Mouse (Mus musculus): ENCODE results near the gene Slc10a6. TPM values are rescaled to one million over a fixed set of nuclear protein-coding genes. Genes with fewer than 3 reads are reported as not detected.

Slc10a6 gene
- total RNA-seq (2021), result under 1 TPM; 0.29 to 0.59 TPM
- long read RNA-seq, experiment 1, partial matches to known transcripts, result 0 of 1 reads
- long read RNA-seq, experiment 1, other reads (novel, unspliced or antisense), result 0 of 1 reads
- long read RNA-seq, experiment 2, result 0 reads

DNA sequence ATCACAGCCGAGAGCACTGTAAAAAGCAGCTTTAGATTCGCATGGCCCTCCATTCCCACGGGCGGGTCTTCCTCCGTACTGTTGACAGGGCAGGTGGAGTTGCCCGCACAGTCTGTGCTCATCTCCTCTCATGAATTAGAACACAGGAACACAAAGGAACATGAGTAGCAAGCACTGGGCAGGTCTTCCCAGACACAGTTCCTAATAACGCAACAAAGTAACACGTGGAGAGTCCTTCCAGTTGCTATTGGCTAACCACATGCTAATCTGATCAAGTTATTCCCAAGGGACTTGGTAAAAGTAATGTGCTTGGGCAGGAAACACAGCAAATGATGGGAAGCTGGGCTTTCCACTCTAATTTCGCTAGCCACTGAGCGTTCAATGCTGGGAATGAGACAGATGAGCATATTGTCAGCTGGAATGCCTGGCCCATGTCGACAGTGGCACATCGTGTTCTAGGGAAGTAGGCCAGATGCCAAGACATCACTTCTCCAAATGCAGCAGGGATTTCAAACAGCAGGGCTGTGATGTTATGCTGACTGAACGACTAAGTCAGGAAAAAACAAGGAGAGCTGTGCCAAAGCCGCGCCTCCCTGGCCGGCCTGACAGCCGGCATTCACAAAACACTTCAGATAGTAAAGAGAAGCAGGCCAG is at the start of gene Slc10a6:
Gene Slc10a6 (minus strand): TSS at position 293 of the 654 bp plus-strand sequence.
- DNase-seq (ENCODE audit: low spot score in 2 of 2), result peak; percentile 21 to 75

DNA sequence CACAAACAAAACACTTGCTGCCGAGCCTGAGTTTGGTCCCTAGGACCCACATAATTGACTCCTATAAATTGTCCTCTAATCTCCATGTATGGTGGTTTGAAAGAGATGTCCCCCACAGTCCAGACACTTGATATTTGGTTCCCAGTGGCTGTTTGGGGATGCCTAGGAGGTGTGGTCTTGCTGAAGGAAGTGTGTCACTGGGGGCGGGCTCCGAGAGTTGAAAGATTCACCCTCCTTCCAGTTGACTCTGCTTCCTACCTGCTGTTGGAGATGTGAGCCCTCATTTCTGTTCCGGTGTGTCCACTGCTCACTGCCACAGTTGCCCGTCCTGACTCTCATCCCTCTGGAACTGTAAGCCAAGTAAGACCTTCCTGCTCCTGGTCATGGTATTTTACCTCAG is 49.8 kb upstream of the Slc10a6 start:
- DNase-seq (ENCODE audit: low spot score in 2 of 2), result no peak

DNA sequence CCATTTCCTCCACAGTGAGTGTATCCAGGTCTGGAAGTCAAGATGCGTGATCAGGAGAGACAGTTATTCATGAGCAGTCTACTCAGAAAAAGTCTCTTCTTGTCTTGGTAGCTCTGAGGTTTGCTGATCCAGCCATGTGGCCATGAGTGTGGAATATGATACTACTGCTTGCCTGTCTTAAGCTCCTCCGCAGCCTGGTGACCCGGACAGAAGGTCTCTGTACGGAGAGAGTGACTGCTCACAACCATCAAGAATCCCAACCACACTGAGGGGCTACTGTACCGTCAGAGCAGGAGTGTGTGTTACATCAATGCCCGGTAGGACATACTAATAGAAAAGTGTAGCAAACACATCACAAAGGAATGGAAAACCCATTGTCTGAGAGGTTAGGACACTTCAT is 48.7 kb upstream of the Slc10a6 start:
- DNase-seq (ENCODE audit: low spot score in 2 of 2), result no peak

DNA sequence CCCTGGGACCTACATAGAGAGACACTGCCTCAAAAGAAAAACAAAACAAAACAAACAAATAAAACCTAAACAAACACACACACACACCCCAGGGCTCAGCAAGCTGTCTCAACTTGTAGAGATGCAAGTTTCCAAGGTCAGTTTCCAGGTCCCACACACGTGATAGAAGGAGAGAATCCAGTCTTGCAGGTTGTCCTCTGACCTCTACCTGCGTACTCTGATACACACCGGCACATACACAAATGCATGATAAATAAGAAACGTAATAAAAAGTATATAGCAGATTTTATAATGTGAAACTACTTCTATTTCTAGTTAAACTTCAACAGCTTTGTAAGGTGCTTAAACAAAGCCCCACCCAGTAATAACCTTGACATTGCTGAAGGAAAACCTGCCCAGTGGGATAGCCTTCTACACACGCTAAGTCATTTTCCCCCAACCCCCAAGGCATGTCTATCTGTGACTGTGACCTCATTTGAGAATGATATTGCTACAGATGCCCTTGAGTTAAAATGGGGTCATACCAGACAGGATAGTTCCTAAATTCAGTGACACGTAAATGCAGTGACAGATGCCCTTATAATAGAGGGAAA is 47.2 kb upstream of the Slc10a6 start:
- DNase-seq (ENCODE audit: low spot score in 2 of 2), result no peak

DNA sequence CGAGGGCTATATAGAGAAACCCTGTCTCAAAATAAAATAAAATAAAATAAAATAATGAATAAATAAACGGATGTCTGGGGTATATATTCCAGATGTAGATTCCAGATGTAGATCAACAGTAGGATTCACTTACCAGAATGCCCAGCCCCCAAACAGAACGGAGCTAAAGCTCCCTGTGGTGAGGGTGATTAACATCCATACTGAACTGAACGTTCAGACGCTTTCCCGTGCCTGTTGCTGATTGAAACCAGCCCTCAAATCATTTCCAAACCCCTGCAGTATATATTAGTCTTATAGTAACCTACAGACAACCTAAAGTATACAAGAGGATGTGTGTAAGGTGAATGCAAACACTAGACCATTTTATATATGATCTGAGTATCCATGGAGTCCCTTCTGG is 45.3 kb upstream of the Slc10a6 start:
- DNase-seq (ENCODE audit: low spot score in 2 of 2), result no peak

DNA sequence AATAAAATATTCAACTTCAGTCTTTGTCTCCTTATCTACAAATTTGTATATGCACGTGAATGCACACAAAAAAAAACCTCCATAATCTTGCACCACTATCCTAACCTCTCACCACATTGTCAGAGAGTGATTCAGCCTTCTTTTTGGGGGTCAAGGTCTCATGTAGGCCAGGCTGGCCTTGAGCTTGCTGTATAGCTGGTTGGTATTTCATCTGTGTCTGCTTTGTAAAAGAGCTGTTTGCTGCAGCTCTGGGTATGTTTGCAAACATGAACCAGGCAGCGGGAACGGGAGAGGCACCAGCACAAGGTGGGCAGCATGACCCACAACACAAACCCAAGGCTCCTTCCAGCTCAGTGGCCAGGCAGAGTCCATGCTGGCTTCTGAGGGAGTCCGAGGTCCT is 44.4 kb upstream of the Slc10a6 start:
- no peak for DNase-seq (ENCODE audit: low spot score in 2 of 2)

DNA sequence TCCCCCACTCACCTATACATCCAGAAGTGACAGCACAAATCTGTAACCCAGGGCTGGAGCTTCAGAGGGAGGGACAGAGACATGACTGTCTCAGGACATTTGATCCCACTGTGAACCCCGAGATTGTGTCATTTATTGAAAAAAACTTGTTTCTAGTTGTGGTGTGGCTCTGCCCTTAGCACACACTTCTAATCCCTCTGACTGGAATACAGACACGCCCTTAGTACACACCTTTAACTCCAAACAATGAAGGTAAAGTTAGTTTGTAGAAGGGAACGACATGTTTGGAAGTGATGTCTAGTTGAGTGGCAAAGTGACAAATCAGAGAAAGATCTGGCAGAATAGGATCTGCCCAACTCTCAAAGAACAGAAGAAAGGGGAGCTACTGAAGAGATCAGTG is 42.7 kb upstream of the Slc10a6 start:
- DNase-seq (ENCODE audit: low spot score in 2 of 2), result no peak

DNA sequence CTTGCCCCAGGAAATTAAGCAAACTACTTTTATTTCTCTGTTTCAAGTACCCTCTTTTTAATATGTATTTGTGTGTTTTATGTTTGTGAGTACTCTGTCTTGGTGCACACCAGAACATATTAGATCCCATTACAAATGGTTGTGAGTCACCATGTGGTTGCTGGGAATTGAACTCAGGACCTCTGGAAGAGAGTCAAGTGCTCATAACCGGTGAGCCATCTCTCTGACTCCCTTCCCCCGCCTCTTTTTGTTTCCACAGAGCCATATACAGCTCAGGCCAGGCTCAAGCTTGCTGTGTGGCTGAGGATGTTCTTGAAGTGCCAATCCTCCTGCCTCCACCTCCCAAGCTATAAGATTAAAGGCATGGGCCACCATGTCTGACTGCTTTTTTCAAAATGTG is 36.7 kb upstream of the Slc10a6 start:
- DNase-seq (ENCODE audit: low spot score in 2 of 2), result no peak

DNA sequence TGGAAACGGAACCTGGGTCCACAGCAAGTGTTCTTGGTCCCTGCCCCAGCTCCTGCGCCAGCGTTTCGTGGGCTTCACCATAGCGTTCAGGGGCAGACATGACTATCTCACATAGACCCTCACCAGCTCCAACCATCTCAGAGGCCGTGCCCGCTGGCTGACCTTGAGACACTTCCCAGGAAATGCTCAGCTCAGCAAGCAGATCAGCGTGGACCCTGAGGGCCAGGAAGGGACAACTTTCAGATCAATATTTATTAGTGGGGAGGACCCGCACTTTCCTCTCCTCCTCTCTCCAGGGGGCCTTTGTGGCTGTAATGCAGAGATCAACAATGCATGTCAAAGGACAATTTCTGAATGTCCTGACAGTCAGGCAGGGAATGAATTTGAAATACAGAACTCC is 35.7 kb upstream of the Slc10a6 start:
- no peak for DNase-seq (ENCODE audit: low spot score in 2 of 2)

DNA sequence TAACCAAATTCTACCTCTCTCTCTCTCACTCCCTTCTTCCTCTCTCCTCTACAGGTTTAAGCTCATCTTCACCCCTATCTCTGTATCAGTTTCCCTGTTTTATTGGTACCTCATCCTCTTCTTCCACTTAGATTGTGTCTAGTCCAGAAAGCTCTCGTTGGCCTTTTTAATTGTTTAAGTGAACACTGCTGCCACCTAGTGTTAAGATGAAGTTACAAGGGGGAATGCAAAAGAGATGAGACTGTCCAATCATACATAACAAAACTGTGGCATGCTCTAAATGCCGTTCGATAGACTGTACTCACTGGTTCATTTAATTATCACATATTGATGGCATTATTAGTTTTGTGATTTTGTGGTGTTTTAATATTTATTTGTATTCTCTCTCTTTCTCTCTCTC is 30.4 kb upstream of the Slc10a6 start:
- DNase-seq (ENCODE audit: low spot score in 2 of 2), result no peak

DNA sequence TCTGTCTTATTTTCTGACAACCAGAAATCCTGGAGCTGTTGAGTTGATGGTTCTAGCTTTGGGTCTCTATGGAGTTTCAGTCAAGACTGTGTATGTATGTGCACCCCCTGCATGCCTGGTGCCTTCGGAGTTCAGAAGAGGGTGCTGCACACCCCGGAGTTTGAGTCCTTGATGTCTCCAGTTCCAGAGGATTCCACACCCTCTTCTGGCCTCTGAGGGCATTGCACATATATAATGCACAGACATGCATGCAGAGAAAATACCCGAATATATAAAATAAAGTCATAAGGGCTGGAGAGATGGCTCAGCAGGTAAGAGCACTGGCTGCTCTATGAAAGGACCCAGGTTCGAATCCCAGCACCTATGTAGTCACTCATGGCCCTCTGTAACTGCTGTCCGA is 29.7 kb upstream of the Slc10a6 start:
- DNase-seq (ENCODE audit: low spot score in 2 of 2), result no peak

DNA sequence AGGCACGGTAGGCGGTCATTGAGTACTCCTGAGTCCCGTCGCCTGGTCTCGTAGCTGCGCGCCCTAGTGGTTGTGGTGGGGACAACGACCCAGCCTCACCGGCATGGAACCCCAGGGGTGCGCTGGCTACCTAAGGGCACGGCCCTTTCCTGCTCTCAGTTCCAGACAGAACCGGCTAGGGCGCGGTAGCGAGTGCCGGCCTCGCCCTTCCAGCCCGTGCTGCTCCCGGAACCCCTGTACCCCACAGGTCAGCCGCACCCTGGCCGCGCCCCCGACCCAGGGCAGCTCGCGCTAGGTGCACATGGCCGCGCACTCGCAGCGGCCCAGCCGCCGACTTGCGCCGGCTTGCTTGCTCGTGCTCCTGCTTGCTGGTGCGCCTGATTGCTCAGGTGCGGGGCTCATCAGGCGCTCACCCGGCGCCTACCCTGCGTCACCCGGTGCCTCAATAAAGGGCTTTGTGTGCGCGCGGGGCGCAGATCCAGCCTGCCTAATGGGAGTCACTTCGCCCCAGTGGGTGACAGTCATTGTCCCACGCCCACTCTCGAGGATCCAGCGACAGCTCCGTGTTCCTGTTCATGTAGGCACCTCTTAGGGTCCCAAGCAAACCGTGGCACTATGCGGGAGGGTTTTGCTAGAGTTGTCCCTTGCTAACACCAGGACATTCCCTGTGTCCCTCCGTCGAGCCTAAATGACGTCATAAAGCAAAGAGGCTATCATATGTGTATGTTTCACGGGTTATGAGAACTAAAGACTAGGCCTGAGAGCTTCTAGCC is 26.3 kb upstream of the Slc10a6 start, which contains the start of gene 1700016H13Rik:
Gene 1700016H13Rik (minus strand): TSS at position 665 of the 773 bp plus-strand sequence.
- DNase-seq (ENCODE audit: low spot score in 2 of 2), result peak; percentile 43 to 64

DNA sequence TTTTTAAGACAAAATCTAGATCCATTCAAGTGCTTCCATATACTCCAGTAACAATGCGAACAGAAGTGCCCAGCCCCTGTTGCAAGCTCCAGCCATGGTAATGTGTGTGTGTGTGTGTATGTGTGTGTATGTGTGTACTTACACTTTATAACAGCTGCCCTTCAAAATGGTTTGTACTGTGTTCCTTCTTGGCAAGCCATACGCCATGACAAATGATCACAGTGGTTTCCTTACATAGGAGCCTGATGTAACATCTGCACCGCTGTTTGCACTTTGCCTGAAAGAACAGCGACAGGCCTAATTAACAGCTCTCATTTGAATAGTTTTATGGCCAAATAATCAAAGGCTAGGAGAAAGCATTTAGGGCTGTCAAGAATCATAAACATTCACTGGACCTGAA is 25.6 kb upstream of the Slc10a6 start:
- no peak for DNase-seq (ENCODE audit: low spot score in 2 of 2)

DNA sequence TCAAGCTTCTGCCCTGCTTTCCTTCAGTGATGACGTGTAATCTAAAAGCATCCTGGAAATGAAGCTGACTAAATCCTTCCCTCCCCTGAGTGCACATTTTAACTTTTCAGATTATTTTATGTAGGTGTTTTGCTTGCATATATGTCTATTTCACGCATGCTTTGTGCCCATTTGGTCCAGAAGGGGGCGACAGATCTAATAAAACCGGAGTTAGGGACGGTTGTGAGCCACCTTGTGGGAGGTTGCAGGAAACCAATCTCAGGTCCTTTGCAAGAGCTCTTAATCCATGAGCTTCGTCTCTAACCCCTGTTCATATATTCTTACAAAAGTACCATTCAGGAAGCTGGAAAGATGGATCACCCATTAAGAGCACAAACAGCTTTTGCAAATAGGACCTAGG is 25.0 kb upstream of the Slc10a6 start:
- no peak for DNase-seq (ENCODE audit: low spot score in 2 of 2)

DNA sequence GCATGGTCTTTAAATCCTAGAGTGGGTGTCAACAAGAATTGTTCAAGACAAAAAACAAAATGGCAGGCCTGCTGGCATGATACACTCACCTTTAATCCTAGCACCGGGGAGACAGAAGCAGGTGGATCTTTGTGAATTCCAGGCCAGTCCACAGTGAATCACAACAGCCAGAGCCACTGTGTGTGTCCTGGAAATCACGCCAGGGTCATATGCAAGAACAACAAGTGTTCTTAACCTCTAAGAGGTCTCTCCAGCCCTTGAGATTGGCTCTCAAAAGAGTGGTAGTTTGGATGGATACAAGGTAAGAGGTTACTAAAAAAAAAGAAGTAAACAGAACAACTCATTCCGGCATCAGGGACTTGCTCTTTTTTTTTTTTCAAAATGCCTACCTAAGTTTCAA is 18.1 kb upstream of the Slc10a6 start:
- no peak for DNase-seq (ENCODE audit: low spot score in 2 of 2)

DNA sequence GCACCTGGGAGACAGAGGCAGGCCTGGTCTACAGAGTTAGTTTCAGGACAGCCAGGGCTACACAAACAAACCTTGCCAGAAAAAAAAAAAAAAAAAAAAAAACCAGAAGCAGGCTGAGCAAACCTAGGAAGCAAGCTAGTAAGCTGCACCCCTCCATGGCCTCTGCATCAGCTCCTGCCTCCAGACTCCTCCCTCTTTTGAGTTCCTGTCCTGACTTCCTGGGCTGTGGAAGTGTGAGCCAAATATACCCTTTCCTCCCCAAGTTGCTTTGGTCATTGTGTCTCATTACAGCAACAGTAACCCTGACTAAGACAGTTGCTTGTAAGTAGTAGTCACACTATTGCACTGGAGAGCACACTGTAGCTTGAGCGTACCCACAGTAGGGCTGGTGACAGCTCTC is 15.0 kb upstream of the Slc10a6 start:
- no peak for DNase-seq (ENCODE audit: low spot score in 2 of 2)

DNA sequence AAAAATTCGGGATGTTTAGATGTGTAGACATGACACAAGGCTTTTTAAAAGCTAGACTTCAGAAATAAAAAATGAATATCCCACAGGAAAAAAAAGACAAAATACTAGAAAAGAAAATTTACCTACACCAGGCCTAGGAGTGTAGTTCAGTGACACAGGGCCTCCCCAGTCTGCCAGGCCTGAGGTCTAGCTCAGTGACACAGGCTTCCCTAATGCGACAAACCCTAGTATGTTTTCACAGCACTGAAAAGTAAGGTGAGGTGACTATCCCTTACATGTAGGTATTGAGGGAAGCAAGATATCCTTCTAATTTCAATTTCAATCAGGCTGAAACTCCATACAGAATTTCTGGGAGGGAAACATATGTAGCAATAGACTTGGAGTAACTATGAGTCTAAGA is 8.0 kb upstream of the Slc10a6 start:
- no peak for DNase-seq (ENCODE audit: low spot score in 2 of 2)

DNA sequence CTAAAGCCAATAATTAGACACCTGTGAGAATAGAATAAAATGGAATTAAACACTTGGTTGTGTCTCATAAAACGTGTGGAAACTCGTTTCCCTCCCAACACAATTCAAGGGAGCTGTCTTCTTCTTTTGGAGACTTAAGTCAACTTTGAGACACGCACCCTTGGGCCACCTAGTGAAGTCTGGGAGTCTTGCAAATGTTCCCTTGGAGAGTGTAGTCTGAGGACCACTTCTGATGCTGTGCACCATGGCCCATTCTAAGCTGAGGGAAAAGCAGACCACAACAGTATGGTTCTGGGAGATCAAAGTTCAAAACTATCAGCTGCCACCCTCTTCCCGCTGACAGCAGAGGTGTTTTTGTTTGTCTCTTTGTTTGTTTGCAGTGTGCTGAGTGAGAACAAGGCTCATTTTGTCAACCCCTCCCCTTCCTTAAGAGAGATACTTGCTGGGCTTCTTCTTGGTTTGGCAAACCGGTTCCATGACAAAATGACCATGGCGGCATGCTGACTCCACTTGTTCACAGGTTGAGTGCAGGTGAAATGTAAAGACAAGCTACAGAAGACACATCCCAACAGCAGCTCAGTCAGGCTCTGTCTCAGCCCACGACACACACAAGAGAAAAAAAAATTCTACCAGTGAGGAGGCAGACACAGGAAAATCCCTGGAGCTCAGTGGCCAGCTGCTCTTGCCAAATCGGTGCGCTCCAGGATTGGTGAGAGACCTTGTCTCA is 814 bp upstream of the Slc10a6 start:
- DNase-seq (ENCODE audit: low spot score in 2 of 2), result no peak

DNA sequence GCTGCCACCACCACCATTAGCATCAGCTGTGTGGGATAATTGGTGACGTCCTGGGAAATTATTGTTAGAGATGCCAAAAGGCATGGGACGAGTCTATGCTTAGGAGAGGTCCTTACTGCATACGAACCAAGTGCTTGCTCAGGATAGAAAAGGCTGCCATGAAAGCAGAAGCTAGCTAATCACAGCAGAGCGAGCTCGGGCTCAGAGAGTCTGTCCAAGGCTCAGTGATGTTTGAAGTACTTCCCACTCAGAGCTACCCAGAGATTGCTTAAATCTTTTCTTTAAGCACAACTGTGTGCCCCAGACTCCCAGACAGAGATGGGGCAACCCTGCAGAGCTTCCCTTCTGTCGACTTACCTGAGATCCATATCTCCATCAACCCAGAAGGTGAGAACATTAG is 704 bp downstream of the Slc10a6 start:
- DNase-seq (ENCODE audit: low spot score in 2 of 2), result no peak

DNA sequence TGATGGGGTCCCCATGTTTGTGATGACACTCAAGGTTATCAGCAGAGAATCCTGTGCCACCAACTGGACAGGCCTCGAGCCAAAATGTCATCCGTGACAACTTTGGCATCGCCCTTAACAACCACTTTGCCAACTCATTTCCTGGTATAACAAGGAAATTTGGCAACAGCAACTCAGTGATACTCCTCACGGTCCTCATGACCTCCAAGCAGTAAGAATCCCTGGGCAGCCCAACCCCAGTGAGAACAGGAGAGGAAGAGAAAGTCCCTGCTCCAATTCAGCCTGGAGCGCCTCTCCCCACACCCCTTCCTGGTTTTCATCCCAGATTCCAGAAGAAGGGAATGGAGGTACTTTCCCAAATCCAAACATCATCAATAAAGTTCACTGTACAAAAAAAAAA is 4.4 kb downstream of the Slc10a6 start:
- no peak for DNase-seq (ENCODE audit: low spot score in 2 of 2)

DNA sequence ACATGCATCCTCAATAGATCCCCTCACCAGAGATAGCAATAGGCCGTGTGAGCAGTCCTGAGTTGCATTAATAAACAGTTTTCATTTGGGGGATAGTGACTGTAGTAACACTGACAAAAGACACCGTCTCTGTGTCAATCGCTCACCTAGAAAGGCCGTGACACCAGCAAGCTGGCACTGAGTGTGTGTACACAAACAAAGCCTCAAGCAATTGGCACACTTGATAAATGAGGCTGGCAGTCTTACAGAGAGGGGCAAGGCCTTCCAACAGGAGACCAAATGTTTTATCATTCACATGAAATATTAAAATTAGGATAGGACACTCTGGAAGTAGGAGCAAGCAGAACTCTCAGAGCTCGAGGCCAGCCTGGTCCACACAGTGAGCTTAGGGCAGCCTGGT is 6.9 kb downstream of the Slc10a6 start:
- DNase-seq (ENCODE audit: low spot score in 2 of 2), result no peak
